Mouse (Mus musculus): ENCODE results near the gene Slc8a3.

The Slc8a3 gene

GRCm38 (mm10) chr12:81184967-81185366 lies 148.0 kb downstream of the Slc8a3 start:
- no peak for DNase-seq (ENCODE audit: low spot score in 2 of 2)

GRCm38 (mm10) chr12:81182073-81182472 lies 150.9 kb downstream of the Slc8a3 start:
- peak; percentile 62 to 78 for DNase-seq (ENCODE audit: low spot score in 2 of 2)

GRCm38 (mm10) chr12:81175252-81175651 lies 157.7 kb downstream of the Slc8a3 start:
- no peak for DNase-seq (ENCODE audit: low spot score in 2 of 2)

GRCm38 (mm10) chr12:81173893-81174292 lies 159.1 kb downstream of the Slc8a3 start:
- no peak for DNase-seq (ENCODE audit: low spot score in 2 of 2)

- DNase-seq (ENCODE audit: low spot score in 2 of 2), result no peak
Measured at GRCm38 (mm10) chr12:81173011-81173410, 160.0 kb downstream of the Slc8a3 start.

GRCm38 (mm10) chr12:81170076-81170475 lies 162.9 kb downstream of the Slc8a3 start:
- DNase-seq (ENCODE audit: low spot score in 2 of 2), result no peak

GRCm38 (mm10) chr12:81168494-81168893 lies 164.5 kb downstream of the Slc8a3 start:
- no peak for DNase-seq (ENCODE audit: low spot score in 2 of 2)

- DNase-seq (ENCODE audit: low spot score in 2 of 2), result no peak
Measured at GRCm38 (mm10) chr12:81168031-81168430, 164.9 kb downstream of the Slc8a3 start.

GRCm38 (mm10) chr12:81167142-81167541 lies 165.8 kb downstream of the Slc8a3 start:
- no peak for DNase-seq (ENCODE audit: low spot score in 2 of 2)

GRCm38 (mm10) chr12:81166615-81167014 lies 166.4 kb downstream of the Slc8a3 start:
- no peak for DNase-seq (ENCODE audit: low spot score in 2 of 2)

- no peak for DNase-seq (ENCODE audit: low spot score in 2 of 2)
Measured at GRCm38 (mm10) chr12:81166092-81166491, 166.9 kb downstream of the Slc8a3 start.

- no peak for DNase-seq (ENCODE audit: low spot score in 2 of 2)
Measured at GRCm38 (mm10) chr12:81163566-81163965, 169.4 kb downstream of the Slc8a3 start.

GRCm38 (mm10) chr12:81163131-81163530 lies 169.8 kb downstream of the Slc8a3 start:
- no peak for DNase-seq (ENCODE audit: low spot score in 2 of 2)

GRCm38 (mm10) chr12:81161282-81161681 lies 171.7 kb downstream of the Slc8a3 start:
- no peak for DNase-seq (ENCODE audit: low spot score in 2 of 2)

GRCm38 (mm10) chr12:81160831-81161230 lies 172.1 kb downstream of the Slc8a3 start:
- peak in 1 of 2 experiments; percentile 30 for DNase-seq (ENCODE audit: low spot score in 2 of 2)

- no peak for DNase-seq (ENCODE audit: low spot score in 2 of 2)
Measured at GRCm38 (mm10) chr12:81160425-81160824, 172.6 kb downstream of the Slc8a3 start.

GRCm38 (mm10) chr12:81159947-81160346 lies 173.0 kb downstream of the Slc8a3 start:
- DNase-seq (ENCODE audit: low spot score in 2 of 2), result no peak

- DNase-seq (ENCODE audit: low spot score in 2 of 2), result no peak
Measured at GRCm38 (mm10) chr12:81156841-81157240, 176.1 kb downstream of the Slc8a3 start.

- no peak for DNase-seq (ENCODE audit: low spot score in 2 of 2)
Measured at GRCm38 (mm10) chr12:81155675-81156074, 177.3 kb downstream of the Slc8a3 start.

GRCm38 (mm10) chr12:81152082-81152481 lies 180.9 kb downstream of the Slc8a3 start:
- DNase-seq (ENCODE audit: low spot score in 2 of 2), result no peak

GRCm38 (mm10) chr12:81150917-81151316 lies 182.1 kb downstream of the Slc8a3 start:
- no peak for DNase-seq (ENCODE audit: low spot score in 2 of 2)

- no peak for DNase-seq (ENCODE audit: low spot score in 2 of 2)
Measured at GRCm38 (mm10) chr12:81147956-81148355, 185.0 kb downstream of the Slc8a3 start.

All from cerebellum, postnatal 4 days (tissue).